Mouse (Mus musculus) thymus, postnatal 36 days (tissue): ENCODE results near the gene Chrd.
A peak's percentile ranks its signal among the peaks of the same experiment; 100 is the strongest.

Source experiments
- DNase-seq, 2 experiments: peaks; one replicate each; pipeline ENCODE4 v3.0.0; 2022; ENCODE audit warnings: mixed read lengths in 2 of 2

Gene Chrd

GRCm38 (mm10) chr16:20732925-20733730, at the start of gene Chrd:
Chrd (plus strand) TSS chr16:20733127.
- DNase-seq = no peak

- DNase-seq = no peak
These were observed 42.2 kb upstream of the Chrd start for GRCm38 (mm10) chr16:20690774-20691173.

- DNase-seq = no peak
These were observed 41.3 kb upstream of the Chrd start for GRCm38 (mm10) chr16:20691617-20692016.

- DNase-seq = peak in 1 of 2 experiments; percentile 2
These were observed 40.5 kb upstream of the Chrd start for GRCm38 (mm10) chr16:20692241-20692965.

GRCm38 (mm10) chr16:20693111-20693701, 39.7 kb upstream of the Chrd start, which contains the start of gene Fam131a:
Fam131a (plus strand) TSS chr16:20693241.
- DNase-seq = peak; percentile 81 to 87

- peak in 1 of 2 experiments; percentile 1 for DNase-seq
These were observed 38.1 kb upstream of the Chrd start for GRCm38 (mm10) chr16:20694781-20695180.

- peak; percentile 17 to 37 for DNase-seq
These were observed 37.2 kb upstream of the Chrd start for GRCm38 (mm10) chr16:20695622-20696323.

GRCm38 (mm10) chr16:20699266-20699665, 33.7 kb upstream of the Chrd start:
- no peak for DNase-seq

GRCm38 (mm10) chr16:20700036-20700435, 32.9 kb upstream of the Chrd start:
- no peak for DNase-seq

GRCm38 (mm10) chr16:20701316-20701715, 31.6 kb upstream of the Chrd start:
- DNase-seq = no peak

- peak in 1 of 2 experiments; percentile 1 for DNase-seq
These were observed 31.0 kb upstream of the Chrd start for GRCm38 (mm10) chr16:20701729-20702521.

- DNase-seq = peak; percentile 34 to 39
These were observed 30.4 kb upstream of the Chrd start for GRCm38 (mm10) chr16:20702522-20702893.

- DNase-seq = no peak
These were observed 29.9 kb upstream of the Chrd start for GRCm38 (mm10) chr16:20703071-20703470.

GRCm38 (mm10) chr16:20703699-20704400, 29.1 kb upstream of the Chrd start:
- DNase-seq = no peak

- no peak for DNase-seq
These were observed 27.1 kb upstream of the Chrd start for GRCm38 (mm10) chr16:20705786-20706185.

- no peak for DNase-seq
These were observed 26.4 kb upstream of the Chrd start for GRCm38 (mm10) chr16:20706407-20707055.

GRCm38 (mm10) chr16:20708220-20708938, 24.5 kb upstream of the Chrd start:
- DNase-seq = no peak

- peak; percentile 68 to 74 for DNase-seq
These were observed 23.8 kb upstream of the Chrd start for GRCm38 (mm10) chr16:20708939-20709734.

GRCm38 (mm10) chr16:20710370-20710769, 22.6 kb upstream of the Chrd start:
- no peak for DNase-seq
